Mouse (Mus musculus): ENCODE data around the gene Ccdc152.

Gene Ccdc152

DNA sequence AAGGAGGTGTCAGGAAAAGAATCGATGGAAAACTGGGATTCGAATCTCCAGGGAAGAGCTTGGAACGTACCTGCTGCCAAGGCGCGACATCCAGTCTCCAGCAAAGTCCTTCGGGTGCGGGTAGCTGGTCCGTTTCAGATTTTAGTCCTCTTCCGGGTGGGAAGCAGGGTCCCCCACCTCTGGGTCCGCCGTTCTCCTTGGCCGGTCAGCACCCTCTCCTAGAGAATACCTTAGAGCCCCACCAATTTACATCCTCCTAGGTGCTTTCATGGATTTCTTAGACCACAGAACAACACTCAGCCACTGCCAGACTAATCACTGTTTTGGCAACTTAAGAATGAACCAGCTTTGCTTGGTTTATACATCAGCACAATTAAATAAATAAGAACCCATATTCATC lies at the start of gene Ccdc152:
Ccdc152 (minus strand) TSS at position 101 of the 400 bp plus-strand sequence.
- DNase-seq, result no peak

DNA sequence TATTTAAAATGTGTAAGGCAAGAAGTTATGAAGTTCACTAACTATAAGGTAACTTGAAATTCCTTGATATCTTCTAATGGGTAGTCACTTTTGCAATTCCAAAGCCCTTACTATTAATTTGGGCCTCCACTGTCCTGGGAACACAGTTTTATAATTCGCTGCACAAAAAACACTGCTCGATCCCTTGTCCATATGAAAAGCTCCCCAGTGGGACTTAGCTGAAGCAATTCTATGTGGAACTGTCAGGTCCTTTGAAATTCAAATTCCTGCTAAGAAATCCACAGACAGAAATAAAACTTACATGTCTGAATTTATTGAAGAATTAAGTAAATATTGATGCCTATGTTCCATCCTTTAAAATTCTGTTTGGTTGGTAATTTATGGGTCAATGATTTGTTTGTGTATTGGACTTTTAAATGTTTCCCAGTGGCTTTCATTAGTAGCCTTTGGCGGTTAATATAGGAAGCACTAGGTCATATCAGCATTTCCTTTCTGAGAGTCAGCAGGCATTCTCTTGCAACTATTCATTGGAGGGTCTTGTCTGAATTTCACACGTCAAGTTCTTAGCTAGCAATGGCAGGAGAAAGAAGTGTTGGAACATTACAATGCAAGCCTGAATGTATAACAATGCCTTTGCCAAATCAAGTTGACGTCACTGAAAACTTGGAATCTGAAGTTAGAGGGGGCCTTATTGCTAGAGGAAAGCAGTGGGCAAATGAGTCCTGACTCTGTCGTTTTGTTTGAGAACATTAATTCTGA lies 46.2 kb upstream of the Ccdc152 start:
- DNase-seq, result no peak

DNA sequence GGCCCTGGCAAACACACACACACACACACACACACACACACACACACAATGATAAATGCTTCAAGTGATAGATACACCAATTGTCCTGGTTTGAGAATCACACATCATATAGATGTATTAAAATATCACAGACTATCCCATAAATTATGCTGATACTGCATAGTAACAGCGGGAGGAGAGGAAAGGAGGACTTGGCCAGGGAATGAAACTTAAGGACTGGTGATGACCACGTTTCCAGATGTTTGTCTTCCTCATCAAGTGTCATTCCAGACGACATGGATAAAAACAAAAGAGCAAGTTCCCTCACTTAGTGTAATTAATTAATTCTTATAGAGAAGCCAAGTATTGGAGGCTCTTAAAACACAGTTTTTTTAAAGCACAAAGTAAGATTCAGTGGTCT lies 43.4 kb upstream of the Ccdc152 start:
- no peak for DNase-seq

DNA sequence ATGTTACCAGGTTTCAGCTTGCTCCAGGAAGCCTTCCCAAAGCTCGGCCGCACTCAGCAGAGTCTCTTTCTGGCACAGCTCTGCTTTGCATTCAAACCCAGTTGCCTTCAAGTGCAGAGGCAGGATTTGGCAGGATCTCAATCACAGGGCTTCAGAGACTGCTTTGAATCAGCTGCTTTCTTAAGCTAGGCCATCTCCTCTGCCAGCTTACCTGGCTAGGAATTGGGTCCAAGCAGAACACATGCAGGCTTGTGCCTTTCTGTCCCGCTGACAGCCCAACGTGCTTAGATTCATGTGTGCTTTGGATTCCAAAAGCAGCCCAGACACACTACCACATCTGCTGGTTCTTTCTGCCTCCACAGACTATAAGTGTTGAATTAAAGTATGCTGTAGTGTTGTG lies 41.2 kb upstream of the Ccdc152 start:
- peak; percentile 11 for DNase-seq

DNA sequence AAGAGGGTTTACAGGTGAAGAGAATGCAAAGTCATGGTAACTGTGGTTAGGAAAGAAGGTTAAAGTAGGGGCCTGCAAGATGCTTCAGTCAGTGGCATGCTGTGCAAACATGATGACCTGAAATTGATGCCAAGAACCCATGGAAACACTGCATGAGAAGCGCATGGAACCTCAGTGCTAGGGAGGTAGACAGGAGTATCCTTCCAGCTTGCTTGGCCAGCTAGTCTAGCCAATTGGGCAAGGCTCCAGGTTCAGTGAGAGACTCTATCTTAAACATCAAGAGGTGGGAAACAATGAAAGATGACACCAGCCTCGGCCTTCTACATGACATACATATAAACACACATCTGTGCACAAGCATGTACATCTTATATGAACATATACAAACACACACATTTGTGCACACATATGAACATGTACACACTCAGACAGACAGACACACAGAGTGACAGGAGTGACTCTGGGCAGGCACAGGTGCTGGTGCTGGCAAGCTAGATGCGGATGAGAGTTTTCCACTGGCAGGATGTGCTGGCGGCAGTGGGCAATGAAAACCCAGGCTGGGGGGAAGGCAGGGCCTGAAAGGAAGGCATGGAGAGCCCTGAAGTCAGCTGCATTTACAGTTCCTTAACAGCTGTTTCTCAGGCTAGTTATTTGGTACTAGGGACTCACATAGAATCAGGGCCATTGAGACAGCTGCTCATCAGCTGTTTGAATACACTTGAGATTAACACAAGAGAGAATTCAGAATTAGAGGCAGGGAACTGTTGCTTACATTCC lies 38.7 kb upstream of the Ccdc152 start:
- no peak for DNase-seq

DNA sequence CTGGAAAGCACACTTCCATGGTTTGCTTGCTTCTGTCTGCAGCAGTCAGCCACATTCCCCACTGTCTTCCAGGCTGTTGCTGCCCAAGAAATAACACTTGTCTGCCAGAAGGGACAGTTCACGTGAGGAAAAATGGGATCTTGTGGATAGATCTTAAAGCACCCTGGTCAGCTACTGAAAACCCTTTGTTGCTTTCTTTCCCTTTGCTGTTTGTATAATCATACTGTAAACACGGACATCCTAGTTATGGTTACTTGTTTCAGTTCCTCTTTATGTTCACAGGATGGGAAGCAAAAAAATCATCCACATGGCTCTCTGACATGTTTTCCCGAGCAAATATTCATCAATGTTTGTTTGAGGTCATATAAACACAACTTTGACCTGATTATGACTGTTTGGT lies 36.5 kb upstream of the Ccdc152 start:
- no peak for DNase-seq

DNA sequence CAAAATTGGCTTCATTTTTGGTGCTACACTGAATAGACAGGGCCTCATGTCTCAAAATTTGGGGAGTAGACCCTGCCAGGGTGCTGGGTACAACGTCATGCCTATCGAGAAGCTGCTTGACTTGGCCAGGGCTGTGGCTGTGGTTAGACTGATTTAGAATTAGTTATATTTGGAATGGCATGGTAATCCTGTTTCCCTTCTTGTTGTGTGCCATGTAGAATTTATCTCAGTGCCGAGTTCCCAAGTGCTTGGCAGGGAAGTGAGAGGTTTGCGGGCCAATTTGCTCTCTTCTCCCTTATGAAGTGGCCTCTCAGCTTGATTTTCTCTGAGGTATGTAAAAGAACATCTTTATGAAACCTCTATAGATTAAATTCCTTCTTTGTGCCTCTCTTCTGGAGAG lies 29.2 kb upstream of the Ccdc152 start:
- DNase-seq, result no peak

DNA sequence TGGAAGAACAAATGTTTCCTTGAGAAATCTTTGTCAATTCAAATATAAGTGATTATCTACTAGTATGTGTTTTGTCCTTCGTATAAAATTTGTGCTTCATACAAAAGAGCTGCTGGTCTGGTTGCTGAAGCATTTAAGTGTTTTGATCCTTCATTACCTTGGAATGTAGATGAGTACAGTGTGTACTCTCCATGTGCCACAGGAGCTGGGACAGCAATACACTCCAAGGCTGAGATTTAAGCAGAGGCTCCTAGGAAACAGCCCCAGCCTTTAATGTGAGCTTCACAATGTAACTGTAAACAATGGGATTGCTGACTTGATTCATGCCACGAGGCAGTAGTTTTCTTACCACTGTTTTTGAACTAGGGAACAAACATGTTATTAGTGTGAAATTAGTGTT lies 28.5 kb upstream of the Ccdc152 start:
- no peak for DNase-seq

DNA sequence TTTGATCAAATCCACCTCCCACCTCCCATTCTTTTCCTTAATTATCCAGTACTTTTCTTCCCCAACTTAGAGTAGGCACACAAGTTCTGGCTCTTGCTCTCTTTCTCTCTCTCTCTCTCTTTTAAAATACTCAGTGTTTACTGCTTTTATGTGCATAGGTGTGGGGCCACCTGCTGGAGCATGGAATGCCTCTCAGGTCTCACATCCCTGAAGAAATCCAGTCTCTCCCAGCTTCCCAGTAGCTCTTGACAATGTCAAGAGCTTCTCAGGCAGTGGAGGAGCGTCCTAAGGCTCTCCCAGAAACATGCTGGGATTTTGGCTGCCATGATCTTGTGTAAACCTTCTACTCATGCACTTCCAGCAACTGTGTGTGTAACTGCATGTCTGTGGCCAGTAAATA lies 27.0 kb upstream of the Ccdc152 start:
- no peak for DNase-seq

DNA sequence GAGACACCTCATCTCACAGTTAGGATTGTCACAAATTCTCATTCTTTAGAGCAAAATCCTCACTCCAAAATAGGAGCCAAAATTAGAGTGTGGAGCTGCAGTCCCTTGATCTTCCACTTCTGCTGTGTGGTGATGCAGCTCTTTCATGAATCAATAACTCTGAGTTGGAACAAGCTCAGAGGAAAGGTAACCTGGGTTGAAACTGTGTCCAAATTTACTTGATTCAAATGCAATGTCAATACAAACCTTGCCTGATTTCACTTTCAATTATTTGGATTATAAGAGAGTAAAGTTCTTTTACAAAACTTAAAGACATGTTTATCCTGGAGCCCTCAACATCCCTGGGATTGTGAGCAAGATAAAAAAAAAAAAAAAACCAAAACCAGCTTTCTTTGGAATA lies 19.7 kb upstream of the Ccdc152 start:
- DNase-seq, result no peak

DNA sequence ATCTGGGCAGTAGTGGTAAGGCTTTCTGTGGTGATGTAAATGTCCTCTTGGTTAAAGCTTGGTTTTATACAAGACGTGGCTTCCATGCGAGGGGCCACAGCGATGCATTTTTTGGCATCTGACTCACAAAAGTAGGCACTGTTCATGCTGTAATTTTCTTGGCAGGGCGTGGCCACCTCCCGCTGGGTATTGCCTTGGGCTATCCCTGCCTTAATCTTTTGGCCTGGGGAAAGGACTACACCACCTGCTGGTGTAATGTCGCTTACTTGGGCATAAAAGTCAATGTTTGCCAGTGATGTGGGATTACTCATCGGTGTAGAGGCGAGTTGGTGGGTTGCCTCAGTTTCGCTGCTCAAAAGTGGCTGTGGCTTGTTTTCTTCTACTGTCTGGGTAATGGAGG lies 16.6 kb upstream of the Ccdc152 start:
- DNase-seq, result no peak

DNA sequence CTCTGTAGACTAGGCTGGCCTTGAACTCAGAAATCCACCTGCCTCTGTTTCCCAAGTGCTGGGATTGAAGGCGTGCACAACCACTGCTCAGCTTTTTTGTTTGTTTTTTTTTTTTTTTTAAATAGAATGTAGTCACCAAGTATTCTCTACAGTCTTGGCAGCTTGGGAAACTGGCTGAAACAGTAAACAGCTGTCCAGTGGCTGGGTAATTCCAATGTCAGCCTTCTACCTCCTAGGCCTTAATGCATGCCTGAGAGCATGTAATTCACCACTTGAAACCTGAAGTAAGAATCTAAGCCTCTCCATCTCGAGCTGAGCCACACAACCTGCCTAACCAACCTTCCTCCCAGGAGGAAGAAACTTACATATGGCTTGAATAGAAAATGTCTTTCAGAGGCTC lies 13.3 kb upstream of the Ccdc152 start:
- DNase-seq, result no peak

DNA sequence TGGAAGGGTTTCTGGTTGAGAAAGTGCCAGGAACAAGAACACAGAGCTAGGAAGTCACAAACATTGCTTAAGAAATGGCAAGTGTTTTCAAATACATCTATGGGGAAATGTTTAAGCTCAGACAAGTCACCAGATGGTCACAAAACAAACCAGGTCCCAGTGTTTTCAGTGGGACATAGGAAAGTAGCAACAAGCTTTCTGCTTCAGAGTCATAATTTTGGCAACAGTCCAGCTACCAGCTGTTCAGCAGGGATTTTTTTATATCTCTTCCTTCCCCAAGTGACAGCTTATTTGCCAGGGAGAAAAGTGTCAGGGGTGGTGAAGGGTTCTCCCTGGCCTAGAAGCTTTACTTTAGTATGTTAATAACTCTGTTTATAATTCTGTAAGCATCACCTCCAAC lies 9.6 kb upstream of the Ccdc152 start:
- no peak for DNase-seq

DNA sequence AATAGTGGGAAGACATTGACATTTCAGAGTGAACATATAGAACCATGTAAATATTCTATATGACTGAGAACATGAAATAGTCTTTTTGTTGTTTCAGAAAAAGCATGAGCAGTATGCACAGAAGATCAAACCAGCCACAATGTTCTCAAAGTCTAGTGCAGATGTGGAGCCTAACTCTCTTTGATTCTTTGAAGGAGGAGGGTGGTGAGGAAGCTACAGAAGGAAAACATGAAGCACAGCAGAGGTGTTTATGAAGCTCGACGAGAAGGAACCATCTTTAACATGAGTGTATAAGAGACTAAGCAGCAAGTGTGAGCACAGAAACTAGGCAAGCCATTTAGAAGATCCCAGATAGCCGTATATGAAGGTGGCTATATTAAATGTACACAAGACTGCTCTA lies 6.5 kb upstream of the Ccdc152 start:
- DNase-seq, result no peak

DNA sequence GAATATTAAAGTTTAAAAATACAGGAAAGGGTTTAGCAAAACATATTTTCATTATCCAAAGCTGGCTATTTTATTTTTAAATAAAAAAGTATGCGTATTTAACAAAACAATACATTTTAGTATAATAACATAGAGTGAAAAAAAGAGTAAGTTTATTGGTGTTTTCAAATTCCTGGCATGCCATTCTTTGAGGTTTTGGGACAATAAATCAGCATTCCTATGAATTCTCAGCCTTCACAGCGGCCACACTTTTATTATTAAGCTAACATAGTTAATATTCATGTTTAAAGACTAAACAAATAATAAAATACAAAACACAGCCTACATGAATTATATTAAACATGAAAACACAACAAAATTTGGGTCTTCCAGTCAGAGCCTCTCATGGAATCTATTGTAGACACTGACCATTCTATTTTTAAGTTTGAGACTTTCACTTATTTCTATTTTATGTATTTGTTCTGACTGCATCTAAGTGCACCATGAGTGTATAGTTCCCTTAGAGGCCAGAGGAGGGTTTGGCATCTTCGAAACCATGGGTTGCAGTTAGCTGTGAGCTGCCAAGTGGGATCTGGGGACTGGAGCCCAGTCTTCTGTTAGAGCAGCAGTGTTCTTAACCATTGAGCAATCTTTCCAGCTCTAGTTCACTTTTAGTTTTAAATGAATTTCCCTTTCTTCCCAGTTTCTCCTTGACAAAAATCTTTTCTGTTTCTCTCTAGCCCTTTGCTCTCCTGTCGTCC lies 2.8 kb downstream of the Ccdc152 start:
- DNase-seq, result no peak

DNA sequence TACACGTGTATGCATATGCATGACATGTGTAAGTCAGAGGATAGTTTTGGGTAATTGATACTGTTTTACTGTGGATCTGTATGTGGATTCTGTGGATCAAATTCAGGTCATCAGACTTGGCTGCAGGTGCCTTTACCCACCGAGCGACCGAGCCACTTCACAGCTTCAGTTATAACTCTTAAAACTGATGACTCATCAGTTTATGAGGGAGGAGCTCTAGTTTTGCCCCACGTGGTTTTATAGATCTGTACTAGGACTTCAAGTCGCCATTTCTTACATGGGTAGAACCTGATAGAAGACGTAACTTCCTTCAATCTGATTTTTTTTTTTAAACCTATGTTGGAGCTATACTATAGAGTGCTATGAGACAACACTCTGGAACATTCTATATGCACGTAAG lies 5.7 kb downstream of the Ccdc152 start:
- DNase-seq, result no peak

DNA sequence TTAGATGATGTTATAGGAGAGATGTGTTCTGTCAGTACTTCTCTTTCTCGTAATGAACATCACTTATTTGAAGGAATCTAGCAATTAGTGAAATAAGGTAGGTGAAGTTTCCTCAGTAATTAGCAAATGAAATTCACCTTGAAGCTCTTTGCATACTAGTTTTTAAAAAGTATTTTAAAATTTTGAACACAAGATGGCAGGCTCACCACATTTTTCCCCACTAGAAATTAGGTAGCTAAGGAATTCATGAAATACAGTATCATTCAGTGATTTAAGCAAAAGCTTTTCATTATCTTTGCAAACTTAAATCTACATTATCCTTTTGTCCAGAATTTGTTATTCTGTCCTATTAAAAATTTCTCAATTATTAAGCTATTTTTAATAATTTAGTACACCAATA lies 7.3 kb downstream of the Ccdc152 start:
- DNase-seq, result no peak

DNA sequence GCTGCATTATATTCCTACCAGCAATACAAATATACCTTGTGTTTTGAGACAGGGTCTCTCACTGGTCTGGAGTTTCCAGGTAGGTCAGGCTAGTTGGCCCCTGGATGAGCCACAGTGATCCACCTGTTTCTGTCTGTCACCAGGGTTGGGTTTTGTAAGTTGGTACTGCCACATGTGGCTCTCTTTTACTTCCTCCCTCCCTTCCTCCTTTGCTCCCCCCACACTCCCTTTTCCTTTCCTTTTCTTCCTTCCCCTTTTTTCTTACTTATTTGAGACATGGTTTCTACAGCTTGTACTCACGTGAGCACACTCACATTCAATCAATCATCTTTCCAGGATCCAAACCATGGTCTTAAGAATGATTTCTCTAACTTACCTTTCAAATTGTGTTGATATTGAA lies 9.8 kb downstream of the Ccdc152 start:
- DNase-seq, result no peak

DNA sequence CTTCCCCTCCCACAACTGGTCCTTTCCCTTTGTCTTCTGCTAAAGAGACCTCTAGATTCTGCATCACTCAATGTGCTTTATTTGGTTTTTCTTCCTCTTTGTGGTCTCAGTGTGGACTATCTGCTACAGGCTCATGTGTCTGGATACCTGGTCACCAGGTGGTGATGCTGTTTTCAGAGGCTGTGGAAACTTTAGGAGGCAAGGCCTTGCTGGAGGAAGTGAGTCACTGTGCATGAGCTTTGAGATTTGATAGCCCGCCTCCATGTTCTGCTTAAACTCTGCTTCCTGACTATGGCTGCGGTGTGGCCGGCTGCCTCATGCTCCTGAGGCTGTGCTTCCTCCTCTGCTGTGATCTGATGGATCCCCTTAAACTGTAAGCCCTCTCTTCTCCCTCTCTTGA lies 12.9 kb downstream of the Ccdc152 start:
- DNase-seq, result no peak

DNA sequence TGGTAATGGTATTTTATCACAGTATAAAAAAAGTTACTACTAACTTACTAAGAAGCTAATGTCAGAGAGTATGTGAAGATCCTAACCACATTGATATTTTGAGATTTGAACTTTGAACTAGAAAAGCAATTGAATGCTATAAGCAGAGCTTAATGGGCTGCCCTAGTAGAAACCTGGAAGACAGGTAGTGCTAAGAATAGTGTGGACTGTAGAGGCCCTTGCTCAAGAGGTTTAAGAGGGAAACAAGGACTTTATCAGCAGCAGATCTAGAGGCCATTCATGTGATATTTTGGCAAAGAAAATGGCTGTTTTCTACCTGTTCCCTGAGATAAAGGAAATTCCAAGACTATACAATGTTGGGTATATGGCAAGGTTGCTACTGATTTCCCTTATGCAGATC lies 17.3 kb downstream of the Ccdc152 start:
- DNase-seq, result no peak

DNA sequence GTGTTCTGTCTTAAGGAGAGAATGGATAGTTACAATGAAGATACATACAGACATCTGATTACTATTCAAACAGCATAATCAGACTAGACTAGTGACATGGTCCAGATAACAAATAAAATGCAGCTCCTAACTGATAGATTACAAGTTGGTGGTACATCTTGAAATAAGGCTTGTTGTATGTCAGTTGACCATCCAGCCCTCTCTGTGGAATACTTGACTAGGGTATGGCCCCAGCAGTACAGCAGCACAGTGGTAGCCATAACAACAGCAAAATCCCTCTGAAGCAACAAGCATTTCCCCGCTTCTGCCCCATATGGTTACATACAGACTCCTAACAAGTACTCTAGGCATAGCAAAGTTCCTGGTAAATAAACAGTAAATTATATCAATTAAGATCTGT lies 21.6 kb downstream of the Ccdc152 start:
- DNase-seq, result no peak

DNA sequence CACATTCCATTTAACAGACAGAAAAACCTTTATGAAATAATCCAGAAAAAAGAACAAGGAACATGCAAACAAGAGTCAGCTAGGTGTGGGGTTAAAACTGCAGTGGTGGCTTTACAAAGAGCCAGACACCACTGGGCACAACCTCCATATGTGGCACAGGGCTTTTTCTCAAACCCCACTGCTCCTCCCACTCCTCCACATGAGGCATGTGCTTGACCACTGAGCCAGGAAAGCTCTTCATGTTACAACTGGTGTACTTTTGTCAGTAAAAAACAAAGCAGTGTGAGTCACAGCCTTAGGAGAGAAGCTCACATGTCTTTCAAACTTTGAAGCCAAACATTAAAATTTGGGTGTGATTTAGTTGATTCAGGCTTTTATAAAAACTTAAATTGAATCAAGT lies 22.1 kb downstream of the Ccdc152 start:
- no peak for DNase-seq

DNA sequence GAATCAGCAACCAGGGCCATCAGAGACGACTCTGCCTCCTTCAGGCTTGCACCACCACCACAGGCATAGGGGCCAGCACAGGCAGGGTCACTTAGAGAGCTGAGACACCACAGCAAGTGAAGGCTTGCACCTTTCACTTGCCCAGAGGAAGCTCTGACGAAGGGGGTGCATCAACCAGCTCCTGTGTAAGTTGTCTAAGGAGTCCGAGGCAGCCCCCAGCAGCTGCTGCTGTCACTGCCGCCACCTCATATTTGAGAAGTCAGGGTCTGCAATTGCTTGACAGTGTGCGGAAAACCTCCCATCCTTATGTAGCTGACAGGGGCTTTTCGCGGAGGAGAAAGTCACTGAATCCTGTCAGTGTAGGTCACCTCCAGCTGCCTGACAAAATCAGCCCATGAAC lies 24.1 kb downstream of the Ccdc152 start:
- DNase-seq, result no peak

DNA sequence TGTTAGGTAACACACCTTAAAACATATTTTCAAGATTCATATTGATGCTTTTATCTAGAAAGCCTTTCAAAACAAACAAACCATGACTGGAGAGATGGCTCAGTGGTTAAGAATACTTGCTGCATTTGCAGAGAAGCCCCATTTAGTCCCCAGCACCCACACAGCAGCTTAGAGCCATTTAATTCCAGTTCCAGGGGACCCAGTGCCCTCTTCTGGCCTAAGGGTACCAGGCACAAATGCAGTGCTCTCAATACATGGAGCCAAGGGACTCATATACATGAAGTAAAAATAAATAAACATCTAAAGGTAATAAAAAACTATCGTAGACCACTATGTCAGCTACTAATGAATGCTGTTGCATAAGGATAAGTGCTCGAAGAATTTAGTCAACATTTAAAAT lies 25.9 kb downstream of the Ccdc152 start:
- no peak for DNase-seq
